Mouse (Mus musculus): ENCODE results near the gene Fam25c.
"Not testable (repeated sequence)": the region's sequence is repeated elsewhere in the genome, so short reads cannot be mapped to it uniquely, and the experiment has no call there.

Gene Fam25c

GRCm38 (mm10) chr14:34326606-34327005, 28.6 kb downstream of the Fam25c start:
- no peak for DNase-seq (ENCODE audit: low spot score)

GRCm38 (mm10) chr14:34323576-34324085, 31.6 kb downstream of the Fam25c start:
- DNase-seq (ENCODE audit: low spot score): no peak

GRCm38 (mm10) chr14:34318113-34318512, 37.1 kb downstream of the Fam25c start:
- DNase-seq (ENCODE audit: low spot score): no peak

- DNase-seq (ENCODE audit: low spot score): no peak
Observed at GRCm38 (mm10) chr14:34317431-34317830, 37.8 kb downstream of the Fam25c start.

- no peak for DNase-seq (ENCODE audit: low spot score)
Observed at GRCm38 (mm10) chr14:34316346-34316745, 38.9 kb downstream of the Fam25c start.

GRCm38 (mm10) chr14:34314796-34315195, 40.4 kb downstream of the Fam25c start:
- no peak for DNase-seq (ENCODE audit: low spot score)

GRCm38 (mm10) chr14:34314383-34314782, 40.9 kb downstream of the Fam25c start:
- not testable (repeated sequence) for DNase-seq (ENCODE audit: low spot score)

GRCm38 (mm10) chr14:34313612-34314011, 41.6 kb downstream of the Fam25c start:
- DNase-seq (ENCODE audit: low spot score): no peak

- DNase-seq (ENCODE audit: low spot score): no peak
Observed at GRCm38 (mm10) chr14:34312339-34313048, 42.7 kb downstream of the Fam25c start.

- no peak for DNase-seq (ENCODE audit: low spot score)
Observed at GRCm38 (mm10) chr14:34311691-34312090, 43.5 kb downstream of the Fam25c start.

GRCm38 (mm10) chr14:34311021-34311631, 44.1 kb downstream of the Fam25c start:
- DNase-seq (ENCODE audit: low spot score): peak; percentile 61

GRCm38 (mm10) chr14:34310234-34310965, 44.8 kb downstream of the Fam25c start, which contains the start of the genes Shld2 and Glud1:
Gene Shld2, minus strand, starts transcription at chr14:34310493.
Gene Glud1, plus strand, starts transcription at chr14:34310727.
- DNase-seq (ENCODE audit: low spot score): peak; percentile 96

- no peak for DNase-seq (ENCODE audit: low spot score)
Observed at GRCm38 (mm10) chr14:34309907-34310233, 45.4 kb downstream of the Fam25c start.

GRCm38 (mm10) chr14:34309266-34309665, 46.0 kb downstream of the Fam25c start:
- DNase-seq (ENCODE audit: low spot score): no peak

GRCm38 (mm10) chr14:34303265-34303680, 52.0 kb downstream of the Fam25c start:
- no peak for DNase-seq (ENCODE audit: low spot score)

- no peak for DNase-seq (ENCODE audit: low spot score)
Observed at GRCm38 (mm10) chr14:34302681-34303242, 52.5 kb downstream of the Fam25c start.
